Mouse (Mus musculus): ENCODE results near the gene Il17a. TPM values are rescaled to one million over a fixed set of nuclear protein-coding genes. Genes with fewer than 3 reads are reported as not detected.
"Not testable (repeated sequence)": the region's sequence is repeated elsewhere in the genome, so short reads cannot be mapped to it uniquely, and the experiment has no call there.

The Il17a gene
- polyA plus RNA-seq, 1 experiment from 2014 or later: not detected

DNA sequence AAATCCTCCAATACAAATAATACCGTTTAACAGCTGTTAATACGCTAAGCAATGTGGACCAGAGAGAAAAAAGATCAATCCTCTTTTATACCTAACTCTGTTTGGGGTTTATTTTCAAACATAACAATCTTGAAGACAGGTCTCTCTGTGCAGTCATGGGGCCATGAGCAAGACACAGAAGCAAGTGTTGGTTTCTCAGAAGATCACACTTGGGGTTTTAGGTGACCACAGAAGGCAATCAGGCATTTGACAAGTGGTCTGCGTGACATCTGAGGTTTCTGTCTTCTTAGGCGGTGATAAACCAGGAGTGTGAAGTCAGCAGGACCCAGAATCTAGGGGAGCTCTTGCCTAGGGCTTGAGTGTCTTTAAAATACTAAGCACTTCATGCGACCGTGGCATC is 35.8 kb downstream of the Il17a start:
- Histone ChIP-seq H3K4me3 (ENCODE audit: low read depth, low read length) (no peak overlapping the region), H3K4me2 (ENCODE audit: low read length) (no peak overlapping the region), H3K4me1 (ENCODE audit: control insufficient read depth, insufficient read depth, low read length) (no peaks in the 10 kb centered on the region), H3K27me3 (replicated peaks; ENCODE audit: control insufficient read depth, insufficient read depth, low read length) (no peaks in the 10 kb centered on the region), H3K27ac (ENCODE audit: low read depth, low read length) (no peak overlapping the region), H3K9ac (ENCODE audit: low read length) (no peak overlapping the region), H3K36me3 (ENCODE audit: control insufficient read depth, insufficient read depth, low read length) (no peaks in the 10 kb centered on the region), H3K9me3 (replicated peaks; ENCODE audit: control insufficient read depth, low read length) (no peaks in the 10 kb centered on the region)
- WGBS: 91% methylated on average over 6 of the region's 6 CpGs
- DNase-seq (ENCODE audit: low spot score) (no peak), ATAC-seq (no peak)

- H3K36me3 ChIP-seq (ENCODE audit: control insufficient read depth, insufficient read depth, low read length); H3K4me3 ChIP-seq (ENCODE audit: low read depth, low read length); ATAC-seq; H3K9ac ChIP-seq (ENCODE audit: low read length); DNase-seq (ENCODE audit: low spot score); H3K9me3 ChIP-seq (replicated peaks; ENCODE audit: control insufficient read depth, low read length); H3K4me1 ChIP-seq (ENCODE audit: control insufficient read depth, insufficient read depth, low read length); H3K4me2 ChIP-seq (ENCODE audit: low read length); H3K27ac ChIP-seq (ENCODE audit: low read depth, low read length); H3K27me3 ChIP-seq (replicated peaks; ENCODE audit: control insufficient read depth, insufficient read depth, low read length): not testable (repeated sequence)
- WGBS: 83% methylated on average over 4 of the region's 4 CpGs
These were observed 43.5 kb downstream of the Il17a start for GRCm38 (mm10) chr1:20774026-20774730.

- no peak overlapping the region for H3K27ac ChIP-seq (ENCODE audit: low read depth, low read length)
- 77% methylated on average over 2 of the region's 2 CpGs for WGBS
- no peaks in the 10 kb centered on the region for H3K4me1 ChIP-seq (ENCODE audit: control insufficient read depth, insufficient read depth, low read length)
- H3K4me3 ChIP-seq (ENCODE audit: low read depth, low read length): no peak overlapping the region
- ATAC-seq (no peak), DNase-seq (ENCODE audit: low spot score) (no peak)
- no peaks in the 10 kb centered on the region for H3K36me3 ChIP-seq (ENCODE audit: control insufficient read depth, insufficient read depth, low read length)
- no peaks in the 10 kb centered on the region for H3K27me3 ChIP-seq (replicated peaks; ENCODE audit: control insufficient read depth, insufficient read depth, low read length)
- H3K4me2 ChIP-seq (ENCODE audit: low read length): no peak overlapping the region
- H3K9me3 ChIP-seq (replicated peaks; ENCODE audit: control insufficient read depth, low read length): no peaks in the 10 kb centered on the region
- no peak overlapping the region for H3K9ac ChIP-seq (ENCODE audit: low read length)
These were observed 47.7 kb downstream of the Il17a start for GRCm38 (mm10) chr1:20778366-20778765.

MicroRNAs within 50 kb of the gene (microRNA counts, 519-probe panel; counts per million panel counts)
- microRNA mmu-miR-133b: not detected

Small RNAs within 50 kb of the gene (microRNA-seq; reads per million reads assigned to microRNA genes)
- 0.40 reads per million for gene Mir133b

Other genes with a start within 250 kb of the Il17a start
- 0.02 TPM in 1 of 2 replicates, not detected in the other for gene Pkhd1, start 112.8 kb upstream of the Il17a start, polyA plus RNA-seq (2014; fragmentation: Nextera tagmentation; extraction: Ambion mirVana)
- gene Il17f, start 59.7 kb downstream of the Il17a start, polyA plus RNA-seq (2014; fragmentation: Nextera tagmentation; extraction: Ambion mirVana): not detected in 2 replicates
- 64.0 and 79.4 TPM in 2 replicates for gene Mcm3, start 89.4 kb downstream of the Il17a start, polyA plus RNA-seq (2014; fragmentation: Nextera tagmentation; extraction: Ambion mirVana)
- 18.7 and 23.0 TPM in 2 replicates for gene Paqr8, start 159.7 kb downstream of the Il17a start, polyA plus RNA-seq (2014; fragmentation: Nextera tagmentation; extraction: Ambion mirVana)
- 2.6 and 2.7 TPM in 2 replicates for gene Efhc1, start 220.7 kb downstream of the Il17a start, polyA plus RNA-seq (2014; fragmentation: Nextera tagmentation; extraction: Ambion mirVana)